Mouse (Mus musculus): Measurements from ENCODE around the gene Ranbp10. TPM values are rescaled to one million over a fixed set of nuclear protein-coding genes. Genes with fewer than 3 reads are reported as not detected.
A peak's percentile ranks its signal among the peaks of the same experiment; 100 is the strongest.

Ranbp10 gene
- polyA plus RNA-seq, 1 experiment from 2014 or later: 8.3 TPM

DNA sequence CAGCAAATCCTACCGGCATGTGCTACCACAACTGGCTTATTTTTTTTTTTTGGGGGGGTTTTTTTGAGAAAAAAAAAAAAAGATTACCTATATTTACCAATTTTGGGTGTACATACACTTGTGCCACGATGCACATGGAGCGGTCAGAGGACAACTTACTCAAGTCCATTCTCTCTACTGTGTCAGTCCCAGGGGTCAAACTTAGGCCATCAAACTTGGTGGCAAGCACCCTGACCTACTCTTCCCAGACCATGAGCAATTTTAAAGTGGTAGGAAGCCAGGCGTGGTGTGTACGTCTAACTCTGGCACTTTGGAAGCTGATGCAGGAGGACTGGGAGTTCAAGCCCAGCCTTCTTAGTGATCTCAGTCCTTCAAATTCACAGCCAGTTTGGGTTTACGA is 13.9 kb downstream of the Ranbp10 start:
- ATAC-seq (replicated peaks; ENCODE audit: extremely low read depth, insufficient read depth, low FRiP score): no peak
- no peak overlapping the region for H3K9ac ChIP-seq (ENCODE audit: low read length)
- no peak overlapping the region for H3K4me3 ChIP-seq (ENCODE audit: low read length)
- H3K9me3 ChIP-seq (replicated peaks; ENCODE audit: control insufficient read depth, low read length): no peaks in the 10 kb centered on the region
- H3K36me3 ChIP-seq (ENCODE audit: control insufficient read depth, insufficient read depth): peaks cover 3% of the 10 kb centered on the region; the same call in 1 of the 2 replicates
- no peak overlapping the region for H3K27ac ChIP-seq (ENCODE audit: low read length)
- 91% methylated on average over 6 of the region's 6 CpGs for WGBS
- H3K4me2 ChIP-seq (ENCODE audit: low read depth, low read length): no peak overlapping the region
- H3K4me1 ChIP-seq (ENCODE audit: control insufficient read depth, insufficient read depth, low read length): peaks cover 13% of the 10 kb centered on the region
- no peaks in the 10 kb centered on the region for H3K27me3 ChIP-seq (ENCODE audit: control insufficient read depth, insufficient read depth, low read length)

- Histone ChIP-seq H3K27ac (ENCODE audit: low read length) (no peak overlapping the region), H3K27me3 (ENCODE audit: control insufficient read depth, insufficient read depth, low read length) (no peaks in the 10 kb centered on the region), H3K36me3 (ENCODE audit: control insufficient read depth, insufficient read depth) (peaks cover 3% of the 10 kb centered on the region; the same call in 1 of the 2 replicates), H3K4me3 (ENCODE audit: low read length) (no peak overlapping the region), H3K9me3 (replicated peaks; ENCODE audit: control insufficient read depth, low read length) (no peaks in the 10 kb centered on the region), H3K9ac (ENCODE audit: low read length) (no peak overlapping the region), H3K4me1 (ENCODE audit: control insufficient read depth, insufficient read depth, low read length) (peaks cover 20% of the 10 kb centered on the region), H3K4me2 (ENCODE audit: low read depth, low read length) (no peak overlapping the region)
- ATAC-seq (replicated peaks; ENCODE audit: extremely low read depth, insufficient read depth, low FRiP score): no peak
- WGBS: 80% methylated on average over 5 of the region's 5 CpGs
These were observed 14.6 kb downstream of the Ranbp10 start for GRCm38 (mm10) chr8:105812511-105812910.

DNA sequence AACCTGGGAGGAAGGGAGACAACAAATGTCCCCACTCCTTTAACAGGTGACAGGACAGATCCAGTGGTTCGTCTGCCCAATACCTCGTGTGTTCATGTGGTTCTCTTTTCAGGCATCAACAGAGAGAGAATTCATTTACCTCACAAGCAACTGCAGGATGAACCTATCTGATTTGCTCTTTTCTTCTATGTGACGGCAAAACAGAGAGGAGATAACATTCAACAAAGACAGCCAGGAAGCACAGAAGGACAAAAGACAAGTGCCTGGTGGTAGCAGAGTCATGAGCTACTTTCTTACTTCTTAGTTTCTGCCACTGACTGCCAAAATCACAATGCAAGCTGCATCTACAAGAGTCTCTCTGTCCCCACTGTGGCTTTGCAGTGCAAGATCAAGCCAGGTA is 15.6 kb downstream of the Ranbp10 start:
- Histone ChIP-seq H3K27ac (ENCODE audit: low read length) (no peak overlapping the region), H3K4me1 (ENCODE audit: control insufficient read depth, insufficient read depth, low read length) (peaks cover 20% of the 10 kb centered on the region), H3K9me3 (replicated peaks; ENCODE audit: control insufficient read depth, low read length) (no peaks in the 10 kb centered on the region), H3K9ac (ENCODE audit: low read length) (no peak overlapping the region), H3K4me2 (ENCODE audit: low read depth, low read length) (no peak overlapping the region), H3K27me3 (ENCODE audit: control insufficient read depth, insufficient read depth, low read length) (no peaks in the 10 kb centered on the region), H3K4me3 (ENCODE audit: low read length) (no peak overlapping the region), H3K36me3 (ENCODE audit: control insufficient read depth, insufficient read depth) (peaks cover 3% of the 10 kb centered on the region; the same call in 1 of the 2 replicates)
- 67% methylated on average over 3 of the region's 3 CpGs for WGBS
- no peak for ATAC-seq (replicated peaks; ENCODE audit: extremely low read depth, insufficient read depth, low FRiP score)

GRCm38 (mm10) chr8:105811061-105811460 is 16.1 kb downstream of the Ranbp10 start:
- no peak overlapping the region for H3K4me2 ChIP-seq (ENCODE audit: low read depth, low read length)
- peaks cover 20% of the 10 kb centered on the region for H3K4me1 ChIP-seq (ENCODE audit: control insufficient read depth, insufficient read depth, low read length)
- 73% methylated on average over 10 of the region's 10 CpGs for WGBS
- H3K9me3 ChIP-seq (replicated peaks; ENCODE audit: control insufficient read depth, low read length): no peaks in the 10 kb centered on the region
- H3K27ac ChIP-seq (ENCODE audit: low read length): no peak overlapping the region
- ATAC-seq (replicated peaks; ENCODE audit: extremely low read depth, insufficient read depth, low FRiP score): no peak
- no peaks in the 10 kb centered on the region for H3K27me3 ChIP-seq (ENCODE audit: control insufficient read depth, insufficient read depth, low read length)
- H3K9ac ChIP-seq (ENCODE audit: low read length): no peak overlapping the region
- peaks cover 3% of the 10 kb centered on the region; the same call in 1 of the 2 replicates for H3K36me3 ChIP-seq (ENCODE audit: control insufficient read depth, insufficient read depth)
- H3K4me3 ChIP-seq (ENCODE audit: low read length): no peak overlapping the region

DNA sequence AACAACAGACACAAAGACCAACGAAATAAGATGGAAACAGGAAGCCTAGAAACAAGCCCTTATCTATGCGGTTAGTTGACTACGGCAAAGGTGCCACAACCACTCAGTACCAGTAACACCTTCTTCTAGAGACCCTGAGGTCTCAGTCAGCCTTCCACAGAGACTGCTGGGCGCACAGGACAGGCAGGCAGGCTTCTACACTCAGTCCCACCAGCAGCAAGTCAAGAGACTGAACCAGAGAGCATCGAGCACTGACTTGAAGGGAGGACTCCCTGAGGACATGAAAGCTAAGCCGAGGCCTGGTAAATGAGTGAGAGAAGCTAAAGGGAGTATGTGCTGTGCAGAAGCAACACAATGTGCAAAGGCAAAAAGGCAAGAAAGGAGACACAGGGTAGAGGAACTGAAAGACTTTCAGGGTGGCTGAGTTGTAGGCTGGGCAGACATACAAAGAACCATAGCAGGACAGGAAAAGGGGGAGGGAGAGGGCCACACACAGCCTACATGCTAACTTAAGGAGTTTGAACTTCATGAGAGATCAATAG is 16.8 kb downstream of the Ranbp10 start:
- Histone ChIP-seq H3K4me2 (ENCODE audit: low read depth, low read length) (no peak overlapping the region), H3K36me3 (ENCODE audit: control insufficient read depth, insufficient read depth) (peaks cover 3% of the 10 kb centered on the region; the same call in 1 of the 2 replicates), H3K4me3 (ENCODE audit: low read length) (no peak overlapping the region), H3K27ac (ENCODE audit: low read length) (peak overlapping the region; percentile 49; the same call in 1 of the 2 replicates), H3K9me3 (replicated peaks; ENCODE audit: control insufficient read depth, low read length) (no peaks in the 10 kb centered on the region), H3K4me1 (ENCODE audit: control insufficient read depth, insufficient read depth, low read length) (peaks cover 20% of the 10 kb centered on the region), H3K9ac (ENCODE audit: low read length) (0 out of 2 replicates have a peak overlapping the region, but pooled peaks have one; percentile 9), H3K27me3 (ENCODE audit: control insufficient read depth, insufficient read depth, low read length) (no peaks in the 10 kb centered on the region)
- ATAC-seq (replicated peaks; ENCODE audit: extremely low read depth, insufficient read depth, low FRiP score): no peak
- WGBS: 75% methylated on average over 6 of the region's 6 CpGs

DNA sequence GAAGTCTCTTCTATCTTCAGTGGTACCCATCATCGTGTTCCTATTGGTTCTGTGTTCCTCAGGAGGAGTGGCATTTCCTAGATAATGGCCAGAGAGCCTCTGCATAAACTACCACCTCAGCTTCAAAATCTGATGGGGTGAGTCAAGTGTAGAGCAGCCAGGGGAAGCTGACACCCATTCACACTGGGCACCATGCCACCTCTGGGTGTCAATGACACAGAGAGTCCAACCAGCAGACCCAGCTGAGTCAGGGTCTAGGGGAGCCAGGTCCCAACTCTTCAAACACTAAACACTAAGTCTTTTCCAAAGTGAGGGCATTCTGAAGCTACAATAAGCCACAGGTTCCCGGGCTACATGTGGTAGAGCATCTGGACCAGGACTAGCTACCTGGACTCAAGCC is 18.7 kb downstream of the Ranbp10 start:
- Histone ChIP-seq H3K4me1 (ENCODE audit: control insufficient read depth, insufficient read depth, low read length) (peaks cover 20% of the 10 kb centered on the region), H3K27ac (ENCODE audit: low read length) (no peak overlapping the region), H3K36me3 (ENCODE audit: control insufficient read depth, insufficient read depth) (peaks cover 10% of the 10 kb centered on the region), H3K27me3 (ENCODE audit: control insufficient read depth, insufficient read depth, low read length) (no peaks in the 10 kb centered on the region), H3K9ac (ENCODE audit: low read length) (no peak overlapping the region), H3K4me3 (ENCODE audit: low read length) (no peak overlapping the region), H3K9me3 (replicated peaks; ENCODE audit: control insufficient read depth, low read length) (no peaks in the 10 kb centered on the region), H3K4me2 (ENCODE audit: low read depth, low read length) (no peak overlapping the region)
- 87% methylated on average over 2 of the region's 2 CpGs for WGBS
- ATAC-seq (replicated peaks; ENCODE audit: extremely low read depth, insufficient read depth, low FRiP score): no peak

GRCm38 (mm10) chr8:105807766-105808165 is 19.4 kb downstream of the Ranbp10 start:
- Histone ChIP-seq H3K4me1 (ENCODE audit: control insufficient read depth, insufficient read depth, low read length) (peaks cover 20% of the 10 kb centered on the region), H3K4me2 (ENCODE audit: low read depth, low read length) (no peak overlapping the region), H3K27ac (ENCODE audit: low read length) (peak overlapping the region; percentile 1; the same call in 1 of the 2 replicates), H3K4me3 (ENCODE audit: low read length) (no peak overlapping the region), H3K9me3 (replicated peaks; ENCODE audit: control insufficient read depth, low read length) (no peaks in the 10 kb centered on the region), H3K36me3 (ENCODE audit: control insufficient read depth, insufficient read depth) (peaks cover 10% of the 10 kb centered on the region), H3K9ac (ENCODE audit: low read length) (no peak overlapping the region), H3K27me3 (ENCODE audit: control insufficient read depth, insufficient read depth, low read length) (no peaks in the 10 kb centered on the region)
- 63% methylated on average over 5 of the region's 5 CpGs for WGBS
- no peak for ATAC-seq (replicated peaks; ENCODE audit: extremely low read depth, insufficient read depth, low FRiP score)

DNA sequence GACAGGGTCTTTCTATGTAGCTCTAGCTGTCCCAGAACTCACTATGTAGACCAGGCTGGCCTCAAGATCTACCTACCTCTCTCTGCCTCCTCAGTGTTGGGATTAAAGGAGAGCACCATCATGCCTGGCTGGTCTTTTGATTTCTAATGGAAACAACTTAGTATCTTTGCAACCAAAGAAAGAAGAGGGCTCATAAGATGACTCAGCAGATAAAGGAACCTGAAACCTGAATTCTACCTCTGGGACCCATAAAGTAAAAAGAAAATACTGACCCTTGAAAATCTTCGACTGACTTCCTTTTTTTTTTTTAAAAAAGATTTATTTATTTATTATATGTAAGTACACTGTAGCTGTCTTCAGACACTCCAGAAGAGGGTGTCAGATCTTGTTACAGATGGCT is 21.2 kb downstream of the Ranbp10 start:
- WGBS: 72% methylated on average over 1 of the region's 1 CpGs
- Histone ChIP-seq H3K4me2 (ENCODE audit: low read depth, low read length) (no peak overlapping the region), H3K36me3 (ENCODE audit: control insufficient read depth, insufficient read depth) (peaks cover 7% of the 10 kb centered on the region), H3K9ac (ENCODE audit: low read length) (no peak overlapping the region), H3K4me3 (ENCODE audit: low read length) (no peak overlapping the region), H3K27me3 (ENCODE audit: control insufficient read depth, insufficient read depth, low read length) (no peaks in the 10 kb centered on the region), H3K9me3 (replicated peaks; ENCODE audit: control insufficient read depth, low read length) (no peaks in the 10 kb centered on the region), H3K4me1 (ENCODE audit: control insufficient read depth, insufficient read depth, low read length) (peaks cover 15% of the 10 kb centered on the region), H3K27ac (ENCODE audit: low read length) (no peak overlapping the region)
- no peak for ATAC-seq (replicated peaks; ENCODE audit: extremely low read depth, insufficient read depth, low FRiP score)

GRCm38 (mm10) chr8:105805346-105805745 is 21.8 kb downstream of the Ranbp10 start:
- peaks cover 14% of the 10 kb centered on the region for H3K4me1 ChIP-seq (ENCODE audit: control insufficient read depth, insufficient read depth, low read length)
- H3K36me3 ChIP-seq (ENCODE audit: control insufficient read depth, insufficient read depth): peaks cover 7% of the 10 kb centered on the region
- H3K4me2 ChIP-seq (ENCODE audit: low read depth, low read length): no peak overlapping the region
- 83% methylated on average over 3 of the region's 3 CpGs for WGBS
- no peaks in the 10 kb centered on the region for H3K27me3 ChIP-seq (ENCODE audit: control insufficient read depth, insufficient read depth, low read length)
- H3K9ac ChIP-seq (ENCODE audit: low read length): no peak overlapping the region
- H3K9me3 ChIP-seq (replicated peaks; ENCODE audit: control insufficient read depth, low read length): no peaks in the 10 kb centered on the region
- no peak for ATAC-seq (replicated peaks; ENCODE audit: extremely low read depth, insufficient read depth, low FRiP score)
- no peak overlapping the region for H3K27ac ChIP-seq (ENCODE audit: low read length)
- H3K4me3 ChIP-seq (ENCODE audit: low read length): no peak overlapping the region
